Mouse (Mus musculus) megakaryocyte-erythroid progenitor cell, adult 5 weeks (primary cell): ENCODE results near the gene Hrg. TPM values are rescaled to one million over a fixed set of nuclear protein-coding genes. Genes with fewer than 3 reads are reported as not detected.

ENCODE experiments used
- polyA plus RNA-seq: library from polyadenylated mRNA; stranded (reverse); fragments of >175 nt; gene quantifications from 2 replicates; pipeline ENCODE4 v1.2.3, GENCODE M21; 2012

The Hrg gene
- not detected in 2 replicates for polyA plus RNA-seq

DNA sequence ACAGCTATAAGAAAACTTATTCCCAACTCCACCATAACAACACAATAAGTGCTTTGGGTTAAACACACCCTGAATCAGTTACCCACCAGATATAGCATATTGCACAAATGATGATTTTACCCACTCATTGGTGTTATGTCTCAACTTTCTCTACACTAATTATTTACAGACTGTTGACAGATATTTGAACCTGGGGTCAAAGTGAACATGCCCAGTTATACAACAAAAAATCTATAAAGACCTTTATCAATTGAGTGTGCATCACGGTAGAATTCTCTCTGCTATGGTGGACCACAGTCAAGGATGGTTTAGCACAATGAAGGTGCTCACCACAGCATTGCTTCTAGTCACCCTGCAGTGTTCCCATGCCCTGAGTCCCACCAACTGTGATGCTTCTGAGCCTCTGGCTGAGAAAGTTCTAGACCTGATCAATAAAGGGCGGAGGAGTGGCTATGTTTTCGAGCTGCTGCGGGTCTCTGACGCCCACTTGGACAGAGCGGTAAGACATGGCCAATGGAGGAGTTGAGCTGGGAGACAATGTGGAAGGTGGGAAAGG, at the start of gene Hrg:
Hrg (plus strand) TSS at position 233 of the 556 bp plus-strand sequence.

DNA sequence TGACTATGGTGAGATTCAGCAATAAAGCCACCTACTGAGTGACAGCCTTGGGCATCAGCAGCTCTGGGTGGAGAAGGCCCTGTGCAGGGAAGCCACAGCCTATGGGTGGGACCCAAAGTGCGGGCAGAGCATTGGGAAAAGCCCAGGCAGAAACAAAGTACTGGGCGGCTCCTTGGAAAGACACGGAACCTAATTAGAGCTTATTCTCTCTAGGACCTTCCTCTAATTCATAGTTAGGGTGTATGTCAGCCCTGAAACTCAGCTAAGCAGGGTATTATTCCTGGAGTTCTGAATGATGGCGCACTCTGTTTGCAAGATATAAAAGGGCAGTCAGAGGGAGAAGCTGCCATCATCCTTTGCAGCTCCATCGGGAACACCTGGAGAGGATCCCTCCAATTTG, 32.8 kb upstream of the Hrg start, which contains the start of gene Fetub:
Fetub (plus strand) TSS at position 301 of the 400 bp plus-strand sequence.

Other genes starting within 250 kb of the Hrg start
- not detected in 2 replicates for gene Crygs, start 139.5 kb upstream of the Hrg start, polyA plus RNA-seq
- 3.1 and 3.8 TPM in 2 replicates for gene Tbccd1, start 93.4 kb upstream of the Hrg start, polyA plus RNA-seq
- gene Dnajb11, start 93.2 kb upstream of the Hrg start, polyA plus RNA-seq = 70.2 and 72.4 TPM in 2 replicates
- gene Ahsg, start 59.8 kb upstream of the Hrg start, polyA plus RNA-seq = 0.05 TPM in 1 of 2 replicates, not detected in the other
- 0.06 TPM in 1 of 2 replicates, not detected in the other for gene Fetub, start 32.7 kb upstream of the Hrg start, polyA plus RNA-seq
- gene Kng2, start 78.4 kb downstream of the Hrg start, polyA plus RNA-seq = not detected in 2 replicates
- not detected in 2 replicates for gene Kng1, start 106.8 kb downstream of the Hrg start, polyA plus RNA-seq
- 11.4 and 18.0 TPM in 2 replicates for gene Eif4a2, start 156.4 kb downstream of the Hrg start, polyA plus RNA-seq
- 37.5 and 43.0 TPM in 2 replicates for gene Rfc4, start 176.7 kb downstream of the Hrg start, polyA plus RNA-seq
- 0.14 and 0.48 TPM in 2 replicates for gene Adipoq, start 195.5 kb downstream of the Hrg start, polyA plus RNA-seq